Mouse (Mus musculus): ENCODE results near the gene Focad. TPM values are rescaled to one million over a fixed set of nuclear protein-coding genes. Genes with fewer than 3 reads are reported as not detected.

Gene Focad
- total RNA-seq, 2 experiments from 2014 or later = 46.4 to 47.5 TPM

DNA sequence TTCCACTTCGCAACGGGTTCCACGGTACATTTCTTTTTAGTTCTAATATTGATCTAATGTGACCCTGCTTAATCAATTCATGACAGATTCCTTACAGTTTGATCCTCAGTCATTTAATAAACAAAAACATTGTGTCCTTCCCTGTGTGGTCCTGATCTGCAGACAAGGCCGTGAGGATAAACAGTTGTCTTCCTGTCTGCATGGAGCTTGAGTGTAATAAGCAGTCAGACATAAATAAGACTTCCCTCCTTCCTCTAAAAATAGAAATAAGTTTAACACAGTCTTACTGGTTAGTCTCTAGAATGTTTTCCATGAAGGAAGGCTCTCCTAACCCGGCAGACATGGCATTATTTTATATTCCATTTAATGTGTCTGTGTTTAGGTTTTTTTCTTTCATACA is 102.8 kb downstream of the Focad start:
- no peak for DNase-seq (ENCODE audit: low spot score in 2 of 2)
- intact Hi-C loops (cut with DNase I) = no loop called here

DNA sequence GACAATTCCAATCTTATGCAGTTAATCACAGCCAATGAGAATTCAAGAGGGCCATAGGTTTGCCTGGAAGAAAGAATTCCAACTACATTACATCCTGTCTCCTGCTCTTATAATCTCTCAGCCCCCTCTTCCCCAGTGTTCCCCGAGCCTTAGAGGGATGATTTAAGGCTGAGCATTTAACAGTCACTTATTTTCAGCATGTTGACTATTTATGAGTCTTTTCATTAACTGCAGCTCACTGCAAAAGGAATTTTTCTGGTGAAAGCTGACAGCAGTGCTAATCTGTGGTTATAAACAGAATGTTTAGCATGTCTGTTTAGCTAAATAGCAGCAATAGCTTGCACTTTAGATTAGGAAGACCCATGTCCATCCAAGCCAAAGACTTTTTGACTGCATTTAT is 104.8 kb downstream of the Focad start:
- no peak for DNase-seq (ENCODE audit: low spot score in 2 of 2)
- intact Hi-C loops (cut with DNase I) = no loop called here

DNA sequence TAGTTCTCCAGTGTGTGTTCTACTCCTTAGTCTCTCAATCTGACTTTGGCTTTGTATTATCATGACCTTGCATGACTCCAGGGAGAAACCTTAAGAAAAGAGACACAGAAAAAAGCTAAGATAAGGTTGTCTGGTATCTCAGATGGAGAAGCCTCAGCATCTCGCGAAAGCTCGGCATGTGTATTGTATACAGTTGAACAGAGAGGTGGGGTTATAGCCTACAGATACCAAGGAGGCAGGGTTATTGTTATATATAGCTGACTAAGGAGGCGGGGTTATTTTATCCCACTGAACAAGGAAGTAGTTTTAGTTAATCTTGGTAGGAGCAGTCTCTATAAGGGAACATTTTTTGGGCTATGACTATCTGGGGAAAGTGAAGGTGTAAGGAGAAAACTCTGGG is 106.6 kb downstream of the Focad start:
- DNase-seq (ENCODE audit: low spot score in 2 of 2) = no peak
- intact Hi-C loops (cut with DNase I) = no loop called here

DNA sequence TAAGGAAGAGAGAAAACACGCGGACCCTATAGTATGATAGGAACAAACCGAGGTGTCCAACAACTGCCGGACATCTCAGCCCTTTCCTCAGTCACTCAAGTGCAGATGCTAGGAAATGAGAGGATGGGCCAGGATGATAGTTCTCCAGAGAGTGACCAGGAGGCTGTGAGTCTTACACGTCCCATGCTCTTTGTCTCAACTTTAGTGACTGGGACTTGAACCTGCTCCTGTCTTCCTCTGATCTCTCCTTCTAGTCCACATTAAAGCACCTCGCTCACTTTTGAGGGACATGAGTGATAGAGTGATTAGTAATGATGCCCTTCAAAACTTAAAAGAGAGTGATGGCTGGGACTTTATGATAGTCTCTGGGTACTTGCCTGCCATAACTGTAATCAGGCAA is 114.2 kb downstream of the Focad start:
- no peak for DNase-seq (ENCODE audit: low spot score in 2 of 2)
- intact Hi-C loops (cut with DNase I) = no loop called here

DNA sequence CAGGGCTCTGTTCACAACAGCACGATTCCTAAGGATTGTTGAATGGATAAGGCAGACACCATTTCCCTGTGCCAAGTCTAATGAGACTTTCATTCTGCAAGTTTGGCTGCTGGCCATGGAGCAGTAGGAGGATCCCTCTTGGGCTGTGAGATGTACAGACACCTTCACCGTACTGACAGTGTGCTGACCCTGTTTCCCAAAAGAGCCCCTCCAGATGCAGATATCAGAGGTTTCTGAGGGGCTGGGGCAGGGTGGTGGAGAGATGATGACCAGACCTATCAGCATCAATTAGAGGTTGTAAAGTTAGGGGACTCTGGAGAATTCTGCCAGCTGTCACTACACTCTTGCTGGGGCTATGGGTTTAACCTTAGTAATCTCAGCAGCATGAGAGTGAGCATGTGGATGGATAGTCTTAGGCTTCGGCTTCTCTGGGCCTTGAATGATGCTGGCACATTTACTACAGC is 115.0 kb downstream of the Focad start:
- intact Hi-C loops (cut with DNase I) = no loop called here
- peak; percentile 53 to 75 for DNase-seq (ENCODE audit: low spot score in 2 of 2)

DNA sequence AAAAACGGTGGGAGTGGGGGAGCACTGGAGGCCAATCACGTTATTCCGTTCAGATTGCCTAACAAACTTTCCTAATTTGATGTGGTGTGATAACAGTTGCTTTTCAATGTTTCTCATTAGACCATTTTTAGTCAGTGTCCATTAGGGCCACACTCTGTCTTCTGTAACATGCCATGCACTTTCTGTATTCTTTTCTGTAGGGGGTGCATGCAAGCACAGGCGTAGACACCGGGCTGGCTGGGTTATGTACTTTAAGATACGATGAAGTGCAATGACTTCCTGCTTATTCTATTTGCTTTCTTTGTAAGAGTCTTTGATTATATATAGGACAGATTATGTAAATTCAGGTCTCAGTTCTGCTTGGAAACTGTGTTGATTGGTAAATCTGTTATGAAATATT is 116.2 kb downstream of the Focad start:
- intact Hi-C loops (cut with DNase I) = no loop called here
- DNase-seq (ENCODE audit: low spot score in 2 of 2) = no peak

DNA sequence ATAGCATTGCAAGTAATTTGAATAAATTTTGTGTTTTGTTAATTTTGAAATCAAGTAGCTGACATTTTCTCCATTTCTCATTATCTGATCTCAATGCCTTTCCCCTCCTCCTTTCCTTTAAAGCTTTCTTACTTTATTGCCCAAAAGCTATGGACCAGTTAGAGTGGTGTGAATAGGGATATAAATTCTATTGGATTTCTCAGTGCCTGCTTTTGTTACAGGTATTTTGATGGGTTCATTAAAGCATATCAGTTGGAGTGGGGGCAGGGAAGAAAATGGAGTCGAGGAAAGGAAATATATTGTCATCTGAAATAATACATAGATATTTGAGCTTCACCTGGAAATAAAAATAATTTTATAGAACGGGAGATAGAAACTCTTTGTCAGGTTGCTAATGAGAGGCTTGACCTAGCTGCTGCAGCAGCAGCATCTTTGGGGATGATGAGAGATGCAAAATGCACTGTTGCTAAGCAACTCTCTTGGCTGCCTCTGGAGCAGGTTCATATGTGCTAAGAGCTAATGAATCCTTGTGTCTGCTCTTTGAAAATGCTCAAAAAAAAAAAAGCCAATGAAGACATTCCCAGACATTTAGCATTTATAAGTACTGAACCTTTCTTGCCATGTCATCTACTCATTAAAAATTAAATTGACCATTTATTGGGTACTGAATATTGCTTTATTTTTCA is 116.9 kb downstream of the Focad start:
- peak in 1 of 2 experiments; percentile 27 for DNase-seq (ENCODE audit: low spot score in 2 of 2)
- intact Hi-C loops (cut with DNase I) = no loop called here

DNA sequence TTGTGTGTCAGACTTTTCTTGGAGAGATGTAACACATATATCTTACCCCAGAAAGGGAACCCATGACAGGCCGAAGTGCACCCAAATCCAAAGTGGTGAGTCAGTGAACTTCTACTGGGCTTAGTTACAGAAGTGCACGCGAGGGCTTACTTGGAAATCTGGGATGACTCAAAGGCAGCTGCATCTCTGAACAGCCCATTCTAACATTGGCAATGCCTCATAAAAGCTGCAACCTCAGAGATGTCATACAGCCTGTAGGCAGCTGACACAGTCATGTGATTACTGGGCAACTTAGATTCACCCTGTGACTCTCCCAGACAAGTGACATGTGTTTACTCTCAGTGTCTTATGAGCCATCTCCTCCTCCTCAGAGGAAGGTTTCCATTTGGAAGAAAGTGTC is 119.5 kb downstream of the Focad start:
- DNase-seq (ENCODE audit: low spot score in 2 of 2) = no peak
- intact Hi-C loops (cut with DNase I) = no loop called here

DNA sequence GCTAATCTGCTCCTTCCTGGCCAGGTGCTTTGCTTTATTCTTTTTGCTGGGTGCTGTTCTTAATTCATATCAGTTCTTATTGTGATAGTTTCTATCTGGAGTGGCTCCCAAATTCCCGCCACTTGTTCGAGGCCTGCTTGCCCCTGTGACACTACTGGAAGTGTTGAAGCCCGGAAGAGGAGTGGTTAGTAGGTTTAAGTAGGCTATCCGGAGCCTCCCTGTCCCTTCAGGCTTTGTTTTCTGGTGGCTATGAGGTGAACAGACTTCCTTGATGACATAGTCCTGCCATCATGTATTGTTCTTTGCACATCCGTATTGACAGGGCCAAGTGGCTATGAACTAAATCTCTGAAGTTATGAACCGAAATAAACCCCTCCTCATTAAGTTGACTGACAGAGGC is 123.9 kb downstream of the Focad start:
- intact Hi-C loops (cut with DNase I) = no loop called here
- DNase-seq (ENCODE audit: low spot score in 2 of 2) = no peak

DNA sequence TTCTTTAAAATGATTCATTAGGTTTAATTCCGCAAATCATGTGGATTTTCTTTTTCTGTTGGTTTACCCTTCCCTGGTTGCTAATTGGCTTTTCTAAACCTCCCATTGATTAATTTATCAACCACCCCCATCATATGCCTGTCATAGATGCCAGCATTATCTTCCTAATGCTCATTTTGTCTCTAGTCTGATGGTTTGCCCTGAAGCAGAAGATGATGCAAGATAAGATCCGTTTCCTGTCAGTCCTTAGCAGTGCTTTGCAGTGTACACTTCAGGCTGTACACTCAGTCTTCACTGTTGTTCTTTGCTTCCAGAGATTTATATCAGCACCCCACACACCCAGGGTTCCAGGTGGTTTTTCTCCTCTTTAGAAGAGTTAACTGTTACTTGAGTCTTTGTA is 124.4 kb downstream of the Focad start:
- intact Hi-C loops (cut with DNase I) = no loop called here
- DNase-seq (ENCODE audit: low spot score in 2 of 2) = no peak

DNA sequence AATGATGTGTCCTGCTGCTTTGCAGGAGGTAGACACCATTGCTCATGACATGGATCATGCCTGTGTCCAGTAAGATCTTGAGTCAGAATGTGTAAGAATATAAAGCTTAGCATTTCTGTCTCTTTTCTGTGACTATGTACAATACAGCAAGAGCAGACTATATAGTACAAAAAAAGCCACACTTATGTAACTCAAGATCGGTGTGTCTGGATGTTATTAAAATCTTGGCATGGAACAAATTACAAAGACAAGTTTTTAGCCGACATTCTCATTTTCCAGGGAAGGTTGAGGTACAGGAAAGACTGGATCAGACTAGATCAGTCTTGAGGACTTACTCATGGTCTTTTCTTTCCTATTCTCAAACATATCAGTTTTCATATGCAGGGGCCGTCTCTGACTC is 136.9 kb downstream of the Focad start:
- intact Hi-C loops (cut with DNase I) = no loop called here
- no peak for DNase-seq (ENCODE audit: low spot score in 2 of 2)

DNA sequence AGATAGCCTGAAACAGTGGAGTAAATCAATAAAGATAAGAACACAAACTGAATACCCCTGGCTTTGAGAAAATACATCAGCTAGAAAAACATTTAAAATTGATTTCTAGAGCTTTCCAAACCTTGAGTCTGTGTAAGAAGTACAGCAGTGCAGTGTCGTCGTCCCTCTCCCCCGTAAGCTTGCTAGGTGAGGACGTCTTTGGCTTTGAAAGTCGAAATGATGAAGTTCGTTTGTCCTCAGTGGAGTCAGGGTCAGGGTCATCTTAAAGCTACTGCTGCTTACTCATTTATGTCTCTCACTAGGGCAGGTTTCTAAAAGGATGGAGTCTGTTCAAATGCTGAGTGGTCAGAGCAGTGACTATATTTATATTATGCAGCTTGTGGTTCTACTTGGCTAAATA is 141.5 kb downstream of the Focad start:
- DNase-seq (ENCODE audit: low spot score in 2 of 2) = no peak
- intact Hi-C loops (cut with DNase I) = loop anchor here (5.0 kb wide), 1 partner anchor 204 kb away; the partner anchor contains the start of gene Mllt3

DNA sequence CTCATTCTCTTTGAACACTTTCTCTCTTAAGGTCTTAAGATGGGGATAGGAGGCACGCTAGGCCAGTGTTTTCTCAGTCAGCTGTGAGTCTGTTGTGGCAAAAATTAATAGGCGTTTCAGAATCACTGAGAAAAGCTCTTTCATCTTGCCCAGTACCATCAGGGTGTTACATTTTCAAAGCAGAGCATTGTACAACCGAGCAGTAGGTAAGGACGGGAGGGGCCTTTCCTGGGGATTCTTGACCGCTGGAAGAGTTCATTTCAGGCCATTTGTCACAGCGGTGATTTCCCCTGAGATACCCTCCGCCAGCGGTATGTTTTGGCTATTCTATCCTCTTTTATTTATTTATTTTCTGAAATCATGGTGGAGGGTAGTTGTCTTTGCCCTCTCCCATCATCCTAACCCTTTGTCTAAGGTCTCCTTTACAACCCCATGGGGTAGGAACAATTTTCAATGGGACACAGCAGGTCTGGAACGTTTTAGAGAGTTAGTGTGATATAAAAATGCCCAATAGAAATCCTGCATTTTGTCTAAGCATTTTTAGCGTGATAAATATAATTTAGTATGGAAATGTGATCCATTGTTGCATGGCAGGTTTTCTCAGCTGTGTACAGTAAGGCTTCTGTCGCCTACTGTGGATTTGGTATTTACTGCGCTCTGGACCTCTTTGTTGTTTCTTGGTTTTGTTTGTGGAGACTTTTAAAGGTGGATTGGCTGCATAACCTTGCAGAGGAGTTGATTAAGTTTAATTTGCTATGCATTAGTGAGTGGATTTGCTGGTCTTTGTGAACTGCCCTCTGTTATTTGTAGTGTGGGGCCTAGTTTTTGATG is 142.7 kb downstream of the Focad start:
- intact Hi-C loops (cut with DNase I) = loop anchor here (5.0 kb wide), 1 partner anchor 205 kb away; the partner anchor contains the start of gene Mllt3
- no peak for DNase-seq (ENCODE audit: low spot score in 2 of 2)

DNA sequence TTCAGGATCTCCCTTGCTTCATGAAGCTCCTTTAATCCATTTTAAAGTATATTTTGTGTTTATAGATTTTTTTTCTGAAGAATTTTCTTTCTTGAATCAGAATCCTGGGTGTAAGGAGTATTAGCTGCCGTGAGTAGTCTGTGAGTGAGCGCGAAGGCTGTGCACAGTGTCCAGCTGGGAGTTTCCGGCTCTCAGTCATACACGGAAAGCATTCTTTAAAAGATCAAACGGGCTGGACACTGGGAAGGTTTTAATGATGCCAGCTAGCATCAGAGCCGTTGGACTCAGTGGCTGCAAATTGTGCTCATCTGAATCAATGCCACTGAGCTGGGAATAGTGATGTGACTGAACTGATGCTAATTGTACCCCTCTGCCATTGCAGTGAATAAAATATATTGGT is 143.9 kb downstream of the Focad start:
- DNase-seq (ENCODE audit: low spot score in 2 of 2) = peak in 1 of 2 experiments; percentile 20
- intact Hi-C loops (cut with DNase I) = loop anchor here (5.0 kb wide), 1 partner anchor 206 kb away; the partner anchor contains the start of gene Mllt3

DNA sequence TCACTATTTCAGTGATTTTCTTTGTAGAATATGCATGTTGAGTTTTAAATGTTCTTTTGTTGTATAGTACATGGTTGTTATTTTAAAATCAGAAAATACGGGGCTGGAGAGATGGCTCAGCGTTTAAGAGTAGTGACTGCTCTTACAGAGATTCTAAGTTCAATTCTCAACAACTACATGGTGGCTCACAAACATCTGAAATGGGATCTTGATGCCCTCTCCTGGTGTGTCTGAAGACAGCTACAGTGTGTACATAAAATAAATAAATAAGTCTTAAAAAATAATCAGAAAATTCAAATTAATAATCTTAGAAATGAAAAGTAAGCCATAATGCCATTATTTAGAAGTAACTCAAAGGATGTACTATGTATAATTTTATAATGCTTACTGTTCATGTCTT is 149.4 kb downstream of the Focad start:
- DNase-seq (ENCODE audit: low spot score in 2 of 2) = no peak
- intact Hi-C loops (cut with DNase I) = no loop called here

DNA sequence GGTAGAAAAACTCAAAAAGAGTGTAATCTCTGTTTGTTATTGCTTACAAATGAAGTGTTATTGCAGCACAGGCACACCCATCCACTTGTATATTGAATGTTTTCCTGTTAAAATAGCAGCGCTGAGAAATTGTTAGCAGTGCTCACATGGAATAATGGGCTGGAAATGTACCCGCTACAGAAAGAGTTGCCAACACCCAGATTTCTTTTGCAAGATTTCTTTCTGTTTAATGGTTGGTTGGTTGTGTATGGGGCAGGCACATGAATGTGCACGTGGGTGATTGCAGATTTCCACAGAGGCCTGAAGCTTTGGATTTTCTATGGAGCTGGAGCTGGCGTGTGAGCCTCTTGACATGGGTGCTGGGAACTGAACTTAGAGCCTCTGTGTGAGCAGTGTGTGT is 151.1 kb downstream of the Focad start:
- intact Hi-C loops (cut with DNase I) = no loop called here
- no peak for DNase-seq (ENCODE audit: low spot score in 2 of 2)

DNA sequence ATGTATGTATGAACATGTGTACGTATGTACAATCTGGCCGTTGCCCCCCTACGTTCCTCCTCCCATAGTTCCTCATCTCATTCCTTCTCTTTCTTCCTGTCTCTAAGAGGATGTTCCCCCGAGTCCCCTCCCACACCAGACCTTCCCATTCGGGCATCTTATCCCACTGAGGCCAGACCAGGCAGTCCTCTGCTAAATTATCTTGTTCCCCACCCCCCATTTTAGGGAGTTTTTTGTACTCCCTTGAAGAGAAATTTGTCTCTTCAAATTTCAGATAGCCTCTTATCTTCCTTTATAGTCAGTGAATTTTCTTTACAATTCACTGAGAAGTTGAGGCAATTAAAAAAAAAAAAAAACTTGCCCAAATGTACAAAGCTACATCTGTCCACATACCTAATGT is 166.9 kb downstream of the Focad start:
- intact Hi-C loops (cut with DNase I) = no loop called here
- DNase-seq (ENCODE audit: low spot score in 2 of 2) = no peak

DNA sequence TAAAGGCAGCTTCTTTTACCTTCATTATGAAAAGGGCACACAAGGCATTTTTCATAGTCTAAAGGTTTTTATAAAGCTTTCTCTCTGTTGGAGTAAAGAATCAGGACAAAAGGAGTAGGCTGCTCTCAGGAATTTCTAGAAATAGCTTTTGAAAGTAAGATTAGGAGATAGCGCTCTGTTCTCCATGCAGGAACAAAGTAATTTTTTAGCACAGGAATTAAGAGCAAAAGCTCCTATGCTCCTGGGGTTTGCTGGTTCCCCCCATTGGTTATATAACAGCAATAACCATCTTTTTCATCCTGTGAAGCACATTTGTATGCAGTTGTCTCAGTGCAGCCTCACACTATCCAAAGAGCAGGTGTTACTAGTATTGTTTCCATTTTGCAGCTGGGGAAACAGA is 170.1 kb downstream of the Focad start:
- intact Hi-C loops (cut with DNase I) = no loop called here

DNA sequence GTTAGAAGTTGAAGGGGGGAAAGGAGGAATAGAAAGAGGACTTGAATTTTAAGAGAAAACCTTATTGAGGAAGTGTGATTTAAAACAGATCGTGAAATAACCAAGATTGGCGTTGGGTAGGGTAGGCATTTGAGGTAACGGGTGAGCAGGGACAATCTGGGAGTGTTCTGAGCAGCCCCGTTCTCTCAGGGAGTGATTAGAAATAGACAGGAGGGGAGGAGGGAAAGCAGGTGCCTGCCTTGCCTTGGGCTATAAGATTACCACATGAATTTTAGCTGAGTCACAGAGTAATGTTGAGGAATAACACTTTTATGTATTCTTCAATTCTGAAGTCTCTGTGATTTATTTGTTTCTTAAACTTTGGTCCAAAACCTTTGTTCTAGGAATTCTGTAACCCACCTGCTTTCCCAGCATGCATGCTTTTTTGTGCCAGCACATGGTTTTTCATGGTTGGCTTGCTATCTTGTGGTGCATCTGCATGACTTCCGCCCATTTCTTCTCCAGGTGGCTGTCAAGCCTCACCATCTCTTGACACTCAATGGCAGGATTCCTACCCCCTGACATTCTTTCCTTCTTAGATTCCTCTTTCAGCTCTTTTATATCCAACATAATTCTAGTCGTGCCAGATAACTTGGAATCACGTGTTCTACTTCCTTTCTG is 176.1 kb downstream of the Focad start:
- DNase-seq (ENCODE audit: low spot score in 2 of 2) = no peak
- intact Hi-C loops (cut with DNase I) = no loop called here

More for the DNA sequence above, 170.1 kb downstream of the Focad start:
- DNase-seq (ENCODE audit: low spot score in 2 of 2) = peak in 1 of 2 experiments; percentile 22

DNA sequence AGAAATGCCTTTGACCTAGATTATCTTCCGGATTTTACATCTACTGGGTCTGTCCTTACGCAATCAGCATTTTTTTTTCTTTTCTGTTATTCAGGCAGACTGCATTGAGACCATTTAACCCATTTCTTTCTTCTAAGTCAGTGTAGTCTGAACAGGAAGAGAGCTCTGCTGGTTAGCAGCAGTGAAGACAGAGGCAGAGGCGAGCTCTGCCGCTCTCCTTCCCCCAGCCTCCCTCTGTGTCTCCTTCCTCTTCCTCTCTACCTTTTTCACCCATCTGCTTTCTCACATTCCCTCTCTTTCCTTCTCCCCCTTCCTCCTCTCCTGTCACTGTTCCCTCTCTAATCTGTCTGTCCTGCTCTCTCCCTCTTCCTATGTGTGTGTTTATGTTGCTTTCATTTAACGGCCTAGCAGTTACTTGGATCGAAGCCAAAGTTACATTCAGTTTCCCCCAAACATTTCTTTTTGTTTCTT is 181.2 kb downstream of the Focad start:
- no peak for DNase-seq (ENCODE audit: low spot score in 2 of 2)
- intact Hi-C loops (cut with DNase I) = no loop called here

Data from left cerebral cortex, postnatal 14 days (tissue).